Mouse (Mus musculus): Measurements from ENCODE around the gene Rab5if. TPM values are rescaled to one million over a fixed set of nuclear protein-coding genes. Genes with fewer than 3 reads are reported as not detected.

The Rab5if gene
- polyA plus RNA-seq, 1 experiment: 175 TPM

- H3K27ac ChIP-seq (ENCODE audit: insufficient read depth, low read depth, low read length): no peak within 1 kb of the TSS
- TF ChIP-seq POLR2A (IDR thresholded peaks at IDR 0.05; ENCODE audit: borderline replicate concordance, low read depth, low read length): no peak
- no peak for TF ChIP-seq CTCF (IDR thresholded peaks at IDR 0.05; ENCODE audit: low read depth, low read length)
Measured at GRCm38 (mm10) chr2:156887017-156887416, 24.1 kb downstream of the Rab5if start, which contains the start of gene Sla2. Gene Sla2 (minus strand): TSS chr2:156887192.

DNA sequence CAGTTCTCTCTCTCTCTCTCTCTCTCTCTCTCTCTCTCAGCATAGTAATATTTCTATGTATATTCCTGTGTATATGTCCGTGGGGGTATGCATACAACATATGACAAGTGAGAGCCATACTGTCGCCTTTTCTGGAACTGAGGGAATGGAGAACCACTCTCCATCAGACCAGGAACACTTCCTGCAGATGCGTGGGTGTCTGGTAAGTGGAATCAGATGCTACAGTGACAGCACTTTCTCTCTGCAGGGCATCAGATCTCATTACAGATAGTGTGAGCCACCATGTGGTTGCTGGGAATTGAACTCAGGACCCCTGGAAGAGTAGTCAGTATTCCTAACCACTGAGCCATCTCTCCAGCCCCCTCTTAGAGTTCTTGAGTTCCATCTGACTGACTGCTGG, 25.6 kb downstream of the Rab5if start:
- no peak overlapping the region for H3K4me3 ChIP-seq (ENCODE audit: insufficient read depth, low read length)
- H3K27ac ChIP-seq (ENCODE audit: insufficient read depth, low read depth, low read length): no peak overlapping the region
- peaks cover 10% of the 10 kb centered on the region for H3K4me1 ChIP-seq (ENCODE audit: control insufficient read depth, insufficient read depth, low read length)
- TF ChIP-seq POLR2A (IDR thresholded peaks at IDR 0.05; ENCODE audit: borderline replicate concordance, low read depth, low read length) (no peak), CTCF (IDR thresholded peaks at IDR 0.05; ENCODE audit: low read depth, low read length) (no peak)

More at GRCm38 (mm10) chr2:156887017-156887416, 24.1 kb downstream of the Rab5if start, which contains the start of gene Sla2:
- Histone ChIP-seq H3K4me3 (ENCODE audit: insufficient read depth, low read length) (no peak within 1 kb of the TSS), H3K4me1 (ENCODE audit: control insufficient read depth, insufficient read depth, low read length) (peaks cover 10% of the 10 kb centered on the region)

DNA sequence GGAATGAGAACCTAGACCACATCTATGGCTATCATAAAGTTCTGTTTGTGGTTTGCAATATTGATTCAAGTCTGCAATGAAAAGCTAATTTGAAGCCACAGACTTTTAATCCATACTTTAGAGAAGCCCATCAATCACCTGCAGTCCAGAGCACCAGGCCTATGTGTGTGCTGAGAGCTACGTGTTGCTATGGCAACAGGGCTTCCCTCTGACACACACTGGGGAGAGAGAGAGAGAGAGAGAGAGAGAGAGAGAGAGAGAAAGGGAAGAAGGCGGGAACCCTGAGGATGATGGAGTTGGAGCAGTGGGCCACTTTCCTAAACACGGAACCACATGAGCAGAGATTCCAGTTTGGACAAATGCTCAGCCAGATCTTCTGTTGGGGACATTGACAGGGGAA, 29.3 kb downstream of the Rab5if start:
- TF ChIP-seq CTCF (IDR thresholded peaks at IDR 0.05; ENCODE audit: low read depth, low read length) (no peak), POLR2A (IDR thresholded peaks at IDR 0.05; ENCODE audit: borderline replicate concordance, low read depth, low read length) (no peak)
- H3K4me3 ChIP-seq (ENCODE audit: insufficient read depth, low read length): no peak overlapping the region
- H3K4me1 ChIP-seq (ENCODE audit: control insufficient read depth, insufficient read depth, low read length): peaks cover 5% of the 10 kb centered on the region
- H3K27ac ChIP-seq (ENCODE audit: insufficient read depth, low read depth, low read length): no peak overlapping the region

- H3K4me3 ChIP-seq (ENCODE audit: insufficient read depth, low read length): no peak overlapping the region
- H3K4me1 ChIP-seq (ENCODE audit: control insufficient read depth, insufficient read depth, low read length): peaks cover 5% of the 10 kb centered on the region
- TF ChIP-seq POLR2A (IDR thresholded peaks at IDR 0.05; ENCODE audit: borderline replicate concordance, low read depth, low read length) (no peak), CTCF (IDR thresholded peaks at IDR 0.05; ENCODE audit: low read depth, low read length) (no peak)
- H3K27ac ChIP-seq (ENCODE audit: insufficient read depth, low read depth, low read length): no peak overlapping the region
Measured at GRCm38 (mm10) chr2:156892821-156893220, 29.9 kb downstream of the Rab5if start.

- H3K4me3 ChIP-seq (ENCODE audit: insufficient read depth, low read length): no peak overlapping the region
- TF ChIP-seq POLR2A (IDR thresholded peaks at IDR 0.05; ENCODE audit: borderline replicate concordance, low read depth, low read length) (no peak), CTCF (IDR thresholded peaks at IDR 0.05; ENCODE audit: low read depth, low read length) (no peak)
- H3K27ac ChIP-seq (ENCODE audit: insufficient read depth, low read depth, low read length): no peak overlapping the region
- peaks cover 5% of the 10 kb centered on the region for H3K4me1 ChIP-seq (ENCODE audit: control insufficient read depth, insufficient read depth, low read length)
Measured at GRCm38 (mm10) chr2:156894496-156895265, 31.8 kb downstream of the Rab5if start.

DNA sequence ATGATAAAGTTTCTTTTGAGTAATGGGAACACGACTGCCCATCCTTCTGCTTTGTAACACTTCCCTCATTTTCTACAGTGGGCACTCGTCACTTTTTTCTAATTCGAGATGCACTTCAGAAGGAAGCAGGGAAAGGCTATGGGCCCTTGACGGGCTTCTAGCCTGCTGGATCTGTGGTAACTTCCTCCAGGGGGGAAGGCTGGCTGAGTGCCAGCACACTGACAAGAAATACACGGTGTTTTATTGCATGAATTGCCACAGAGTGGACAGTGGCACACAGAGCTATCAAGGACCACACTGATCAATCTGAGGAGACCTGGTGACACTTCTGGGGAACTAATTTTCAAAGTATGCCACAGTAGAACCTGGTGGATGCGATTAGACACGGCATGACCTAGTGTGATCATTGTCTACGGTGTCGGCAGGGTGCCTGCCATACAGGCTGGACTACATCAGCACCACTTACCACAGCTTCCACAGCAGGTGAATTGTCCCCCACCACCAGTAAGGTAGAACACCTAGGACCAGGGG, 33.5 kb downstream of the Rab5if start:
- TF ChIP-seq CTCF (IDR thresholded peaks at IDR 0.05; ENCODE audit: low read depth, low read length): no peak
- no peak for TF ChIP-seq POLR2A (IDR thresholded peaks at IDR 0.05; ENCODE audit: borderline replicate concordance, low read depth, low read length)
- Histone ChIP-seq H3K27ac (ENCODE audit: insufficient read depth, low read depth, low read length) (no peak overlapping the region), H3K4me3 (ENCODE audit: insufficient read depth, low read length) (no peak overlapping the region), H3K4me1 (ENCODE audit: control insufficient read depth, insufficient read depth, low read length) (peaks cover 5% of the 10 kb centered on the region)

DNA sequence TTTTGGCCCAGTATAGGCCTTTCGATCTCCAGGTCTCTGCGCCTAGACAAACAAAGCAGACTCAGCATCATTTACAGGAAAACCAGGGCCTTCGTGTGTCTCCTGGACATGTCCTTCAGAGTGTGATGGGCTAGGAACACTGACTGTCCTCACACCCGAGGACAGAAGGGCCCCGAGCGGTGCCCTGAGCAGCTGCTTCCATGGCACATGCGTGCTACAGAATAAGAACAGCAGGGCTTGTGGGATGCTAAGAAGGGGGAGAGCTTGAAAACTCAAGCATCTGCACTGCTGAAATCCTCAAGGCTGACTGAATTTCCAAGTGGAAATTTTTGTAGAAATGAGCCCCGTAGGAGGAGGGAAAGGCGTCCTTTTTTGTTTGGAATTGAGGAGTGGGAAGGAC, 34.1 kb downstream of the Rab5if start:
- Histone ChIP-seq H3K4me1 (ENCODE audit: control insufficient read depth, insufficient read depth, low read length) (peaks cover 5% of the 10 kb centered on the region), H3K27ac (ENCODE audit: insufficient read depth, low read depth, low read length) (no peak overlapping the region), H3K4me3 (ENCODE audit: insufficient read depth, low read length) (no peak overlapping the region)
- no peak for TF ChIP-seq CTCF (IDR thresholded peaks at IDR 0.05; ENCODE audit: low read depth, low read length)
- no peak for TF ChIP-seq POLR2A (IDR thresholded peaks at IDR 0.05; ENCODE audit: borderline replicate concordance, low read depth, low read length)

DNA sequence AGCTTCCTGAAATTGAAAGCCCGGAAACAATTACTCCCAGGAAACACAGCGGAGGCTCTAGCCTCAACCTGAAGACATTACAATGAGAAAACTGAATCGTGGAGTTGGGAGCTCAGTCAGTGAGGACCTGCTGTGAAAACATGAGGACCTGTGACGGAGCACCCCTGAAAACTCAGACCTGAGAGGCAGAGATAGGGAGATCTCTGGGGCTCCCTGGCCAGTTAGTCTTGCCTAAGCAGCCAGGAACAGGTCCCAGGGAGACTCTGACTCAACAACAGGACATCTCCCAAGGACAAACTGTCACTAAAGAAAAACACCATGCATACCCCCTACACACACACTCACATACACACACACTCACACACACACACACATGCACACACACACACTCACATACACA, 35.4 kb downstream of the Rab5if start:
- H3K27ac ChIP-seq (ENCODE audit: insufficient read depth, low read depth, low read length): no peak overlapping the region
- TF ChIP-seq POLR2A (IDR thresholded peaks at IDR 0.05; ENCODE audit: borderline replicate concordance, low read depth, low read length) (no peak), CTCF (IDR thresholded peaks at IDR 0.05; ENCODE audit: low read depth, low read length) (no peak)
- peaks cover 5% of the 10 kb centered on the region for H3K4me1 ChIP-seq (ENCODE audit: control insufficient read depth, insufficient read depth, low read length)

GRCm38 (mm10) chr2:156899184-156899583, 36.3 kb downstream of the Rab5if start:
- Histone ChIP-seq H3K4me1 (ENCODE audit: control insufficient read depth, insufficient read depth, low read length) (peaks cover 5% of the 10 kb centered on the region), H3K27ac (ENCODE audit: insufficient read depth, low read depth, low read length) (no peak overlapping the region), H3K4me3 (ENCODE audit: insufficient read depth, low read length) (no peak overlapping the region)
- TF ChIP-seq POLR2A (IDR thresholded peaks at IDR 0.05; ENCODE audit: borderline replicate concordance, low read depth, low read length) (no peak), CTCF (IDR thresholded peaks at IDR 0.05; ENCODE audit: low read depth, low read length) (no peak)

More for the DNA sequence above, 35.4 kb downstream of the Rab5if start:
- H3K4me3 ChIP-seq (ENCODE audit: insufficient read depth, low read length): no peak overlapping the region

- no peak overlapping the region for H3K27ac ChIP-seq (ENCODE audit: insufficient read depth, low read depth, low read length)
- TF ChIP-seq CTCF (IDR thresholded peaks at IDR 0.05; ENCODE audit: low read depth, low read length) (no peak), POLR2A (IDR thresholded peaks at IDR 0.05; ENCODE audit: borderline replicate concordance, low read depth, low read length) (no peak)
- H3K4me1 ChIP-seq (ENCODE audit: control insufficient read depth, insufficient read depth, low read length): peaks cover 2% of the 10 kb centered on the region; the same call in 1 of the 2 replicates
- no peak overlapping the region for H3K4me3 ChIP-seq (ENCODE audit: insufficient read depth, low read length)
Measured at GRCm38 (mm10) chr2:156901344-156901743, 38.4 kb downstream of the Rab5if start.
